Mouse (Mus musculus): ENCODE results near the gene Chn1. TPM values are rescaled to one million over a fixed set of nuclear protein-coding genes. Genes with fewer than 3 reads are reported as not detected.
A peak's percentile ranks its signal among the peaks of the same experiment; 100 is the strongest.

Gene Chn1
- polyA plus RNA-seq, 1 experiment from 2014 or later: 7.6 TPM

DNA sequence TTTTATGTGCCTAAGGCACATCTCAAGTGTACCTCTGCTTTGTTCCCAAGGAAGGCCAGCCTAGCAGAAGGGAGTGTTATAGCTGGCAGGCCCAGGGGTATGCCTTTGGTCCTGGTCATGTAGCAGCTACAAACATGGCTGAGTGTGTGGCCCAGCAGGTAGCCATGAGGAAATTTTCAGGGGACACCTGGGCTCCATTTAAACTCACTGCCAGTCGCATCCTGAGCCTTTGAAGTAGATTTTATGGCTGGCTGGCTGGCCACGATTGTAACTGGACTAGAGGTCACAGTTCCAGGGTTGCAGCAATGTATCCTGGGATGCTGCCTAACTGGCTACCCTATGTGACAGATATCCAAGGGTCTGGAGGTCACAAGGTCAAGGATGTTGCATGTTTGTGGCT lies 174.5 kb downstream of the Chn1 start:
- Histone ChIP-seq H3K4me1 (replicated peaks; ENCODE audit: control insufficient read depth, insufficient read depth, low read length) (0 out of 2 replicates have a peak, but pooled peaks cover 3% of the 10 kb centered on the region), H3K36me3 (ENCODE audit: control insufficient read depth, insufficient read depth, low read length) (no peaks in the 10 kb centered on the region), H3K4me3 (ENCODE audit: low read depth, low read length) (no peak overlapping the region), H3K4me2 (no peak overlapping the region), H3K27me3 (replicated peaks; ENCODE audit: control insufficient read depth, insufficient read depth, low read length) (no peaks in the 10 kb centered on the region), H3K9me3 (ENCODE audit: control insufficient read depth, low read length) (no peaks in the 10 kb centered on the region), H3K9ac (ENCODE audit: low read depth, low read length) (no peak overlapping the region), H3K27ac (ENCODE audit: low read depth, low read length) (no peak overlapping the region)
- DNase-seq (ENCODE audit: low spot score) (no peak), ATAC-seq (replicated peaks; ENCODE audit: low FRiP score) (no peak)
- WGBS: 52% methylated on average over 2 of the region's 2 CpGs

DNA sequence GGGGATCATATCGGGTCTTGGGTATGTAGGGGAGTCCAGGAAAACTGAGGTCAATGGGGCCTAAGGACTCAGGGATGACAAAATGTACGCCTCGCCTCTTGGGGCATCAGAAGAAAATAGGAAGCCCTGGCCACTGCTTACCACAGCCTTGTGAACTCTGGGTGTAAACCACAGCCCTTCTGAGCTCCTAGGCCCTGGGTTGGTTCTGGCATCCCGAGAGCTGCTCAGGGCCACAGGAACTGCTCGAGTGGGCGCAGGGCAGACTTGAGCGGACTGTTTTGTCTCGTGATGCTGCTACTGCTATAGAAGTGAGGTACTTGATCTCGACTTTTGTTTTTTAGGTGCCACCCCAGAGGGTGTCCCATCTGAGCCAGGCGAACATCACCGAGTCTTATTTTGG lies 177.4 kb downstream of the Chn1 start:
- Histone ChIP-seq H3K4me3 (ENCODE audit: low read depth, low read length) (no peak overlapping the region), H3K9ac (ENCODE audit: low read depth, low read length) (no peak overlapping the region), H3K36me3 (ENCODE audit: control insufficient read depth, insufficient read depth, low read length) (no peaks in the 10 kb centered on the region), H3K4me1 (replicated peaks; ENCODE audit: control insufficient read depth, insufficient read depth, low read length) (0 out of 2 replicates have a peak, but pooled peaks cover 3% of the 10 kb centered on the region), H3K27ac (ENCODE audit: low read depth, low read length) (no peak overlapping the region), H3K27me3 (replicated peaks; ENCODE audit: control insufficient read depth, insufficient read depth, low read length) (no peaks in the 10 kb centered on the region), H3K9me3 (ENCODE audit: control insufficient read depth, low read length) (no peaks in the 10 kb centered on the region), H3K4me2 (no peak overlapping the region)
- 79% methylated on average over 11 of the region's 11 CpGs for WGBS
- DNase-seq (ENCODE audit: low spot score) (no peak), ATAC-seq (replicated peaks; ENCODE audit: low FRiP score) (no peak)

- Histone ChIP-seq H3K4me2 (peak overlapping the region; percentile 38), H3K36me3 (ENCODE audit: control insufficient read depth, insufficient read depth, low read length) (no peaks in the 10 kb centered on the region), H3K27ac (ENCODE audit: low read depth, low read length) (no peak overlapping the region), H3K9me3 (ENCODE audit: control insufficient read depth, low read length) (no peaks in the 10 kb centered on the region), H3K4me1 (replicated peaks; ENCODE audit: control insufficient read depth, insufficient read depth, low read length) (0 out of 2 replicates have a peak, but pooled peaks cover 8% of the 10 kb centered on the region), H3K27me3 (replicated peaks; ENCODE audit: control insufficient read depth, insufficient read depth, low read length) (no peaks in the 10 kb centered on the region), H3K9ac (ENCODE audit: low read depth, low read length) (no peak overlapping the region), H3K4me3 (ENCODE audit: low read depth, low read length) (no peak overlapping the region)
- ATAC-seq (replicated peaks; ENCODE audit: low FRiP score) (no peak), DNase-seq (ENCODE audit: low spot score) (no peak)
- WGBS: 13% methylated on average over 9 of the region's 9 CpGs
These were observed 178.4 kb downstream of the Chn1 start for GRCm38 (mm10) chr2:73596786-73597185.

DNA sequence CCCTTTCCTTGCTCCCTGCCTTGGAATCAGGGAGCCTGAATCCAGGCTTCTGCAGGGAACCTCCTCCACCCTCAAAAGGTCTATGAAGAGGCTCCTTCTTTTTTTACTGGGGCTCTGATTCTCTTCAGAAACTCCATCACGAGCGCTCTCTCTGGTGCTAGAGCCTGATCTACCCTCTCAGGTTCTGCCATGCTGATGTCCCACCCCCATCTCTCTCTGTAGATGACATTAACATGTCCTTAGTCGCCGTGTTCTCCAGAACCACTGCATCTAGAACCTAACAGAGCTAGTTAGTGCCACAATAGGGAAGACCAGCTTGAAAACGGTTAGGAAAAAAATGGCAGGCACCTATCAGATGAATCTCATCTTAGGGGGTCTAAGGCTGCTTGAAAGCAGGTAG lies 178.8 kb downstream of the Chn1 start:
- 61% methylated on average over 5 of the region's 5 CpGs for WGBS
- ATAC-seq (replicated peaks; ENCODE audit: low FRiP score) (no peak), DNase-seq (ENCODE audit: low spot score) (no peak)
- Histone ChIP-seq H3K27ac (ENCODE audit: low read depth, low read length) (no peak overlapping the region), H3K9ac (ENCODE audit: low read depth, low read length) (no peak overlapping the region), H3K4me2 (peak overlapping the region; percentile 38), H3K4me1 (replicated peaks; ENCODE audit: control insufficient read depth, insufficient read depth, low read length) (0 out of 2 replicates have a peak, but pooled peaks cover 8% of the 10 kb centered on the region), H3K9me3 (ENCODE audit: control insufficient read depth, low read length) (no peaks in the 10 kb centered on the region), H3K27me3 (replicated peaks; ENCODE audit: control insufficient read depth, insufficient read depth, low read length) (no peaks in the 10 kb centered on the region), H3K36me3 (ENCODE audit: control insufficient read depth, insufficient read depth, low read length) (no peaks in the 10 kb centered on the region), H3K4me3 (ENCODE audit: low read depth, low read length) (no peak overlapping the region)

DNA sequence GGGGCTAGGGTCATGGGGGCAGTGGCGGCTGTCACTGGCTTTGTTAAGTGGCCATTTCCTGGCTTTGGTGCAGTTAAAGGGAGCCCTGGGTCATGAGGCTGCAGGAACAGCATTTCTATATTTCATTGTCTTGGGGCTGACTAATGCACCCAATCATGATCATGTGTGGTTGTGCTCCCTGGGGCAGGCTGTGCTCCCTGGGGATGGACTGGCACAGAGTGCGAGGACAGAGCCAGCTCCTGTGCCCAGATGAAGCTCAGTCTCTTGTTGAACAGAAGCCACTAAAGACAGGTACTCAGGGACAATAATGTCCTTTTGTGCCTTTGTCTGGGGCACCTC lies 182.1 kb downstream of the Chn1 start:
- Histone ChIP-seq H3K27me3 (replicated peaks; ENCODE audit: control insufficient read depth, insufficient read depth, low read length) (no peaks in the 10 kb centered on the region), H3K27ac (ENCODE audit: low read depth, low read length) (no peak overlapping the region), H3K4me2 (no peak overlapping the region), H3K4me3 (ENCODE audit: low read depth, low read length) (no peak overlapping the region), H3K9me3 (ENCODE audit: control insufficient read depth, low read length) (no peaks in the 10 kb centered on the region), H3K9ac (ENCODE audit: low read depth, low read length) (no peak overlapping the region), H3K36me3 (ENCODE audit: control insufficient read depth, insufficient read depth, low read length) (no peaks in the 10 kb centered on the region), H3K4me1 (replicated peaks; ENCODE audit: control insufficient read depth, insufficient read depth, low read length) (peaks cover 8% of the 10 kb centered on the region; the same call in 1 of the 2 replicates)
- DNase-seq (ENCODE audit: low spot score) (no peak), ATAC-seq (replicated peaks; ENCODE audit: low FRiP score) (no peak)
- 55% methylated on average over 2 of the region's 2 CpGs for WGBS

- Histone ChIP-seq H3K4me3 (ENCODE audit: low read depth, low read length) (no peak overlapping the region), H3K4me2 (no peak overlapping the region), H3K9me3 (ENCODE audit: control insufficient read depth, low read length) (no peaks in the 10 kb centered on the region), H3K27ac (ENCODE audit: low read depth, low read length) (no peak overlapping the region), H3K4me1 (replicated peaks; ENCODE audit: control insufficient read depth, insufficient read depth, low read length) (peaks cover 8% of the 10 kb centered on the region; the same call in 1 of the 2 replicates), H3K9ac (ENCODE audit: low read depth, low read length) (no peak overlapping the region), H3K27me3 (replicated peaks; ENCODE audit: control insufficient read depth, insufficient read depth, low read length) (no peaks in the 10 kb centered on the region), H3K36me3 (ENCODE audit: control insufficient read depth, insufficient read depth, low read length) (no peaks in the 10 kb centered on the region)
- 67% methylated on average over 14 of the region's 14 CpGs for WGBS
- no peak for DNase-seq (ENCODE audit: low spot score)
- no peak for ATAC-seq (replicated peaks; ENCODE audit: low FRiP score)
These were observed 182.7 kb downstream of the Chn1 start for GRCm38 (mm10) chr2:73592231-73593100.

DNA sequence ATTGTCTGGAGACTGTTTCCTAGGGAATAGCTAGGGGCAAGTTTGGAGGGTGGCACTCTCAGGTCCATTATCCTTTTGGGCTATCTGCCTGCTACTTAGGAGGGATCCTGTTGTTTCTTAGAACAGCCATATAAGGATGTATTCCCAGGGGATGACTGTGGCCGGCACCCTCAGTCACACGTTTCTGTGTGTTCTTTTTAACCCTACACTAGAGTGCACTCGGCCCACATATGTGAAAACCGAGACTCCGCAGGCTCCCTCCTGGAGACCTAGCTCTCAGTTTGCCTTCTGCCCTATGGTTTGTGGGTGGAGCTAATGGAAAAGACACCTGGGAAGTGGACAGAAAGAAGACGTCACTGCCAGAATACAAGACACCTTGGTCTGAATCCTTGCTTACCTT lies 183.9 kb downstream of the Chn1 start:
- no peak overlapping the region for H3K4me3 ChIP-seq (ENCODE audit: low read depth, low read length)
- no peak for DNase-seq (ENCODE audit: low spot score)
- no peaks in the 10 kb centered on the region for H3K9me3 ChIP-seq (ENCODE audit: control insufficient read depth, low read length)
- H3K9ac ChIP-seq (ENCODE audit: low read depth, low read length): no peak overlapping the region
- H3K27me3 ChIP-seq (replicated peaks; ENCODE audit: control insufficient read depth, insufficient read depth, low read length): no peaks in the 10 kb centered on the region
- no peak overlapping the region for H3K4me2 ChIP-seq
- 58% methylated on average over 6 of the region's 6 CpGs for WGBS
- H3K36me3 ChIP-seq (ENCODE audit: control insufficient read depth, insufficient read depth, low read length): no peaks in the 10 kb centered on the region
- H3K4me1 ChIP-seq (replicated peaks; ENCODE audit: control insufficient read depth, insufficient read depth, low read length): peaks cover 6% of the 10 kb centered on the region; the same call in 1 of the 2 replicates
- H3K27ac ChIP-seq (ENCODE audit: low read depth, low read length): no peak overlapping the region
- no peak for ATAC-seq (replicated peaks; ENCODE audit: low FRiP score)

DNA sequence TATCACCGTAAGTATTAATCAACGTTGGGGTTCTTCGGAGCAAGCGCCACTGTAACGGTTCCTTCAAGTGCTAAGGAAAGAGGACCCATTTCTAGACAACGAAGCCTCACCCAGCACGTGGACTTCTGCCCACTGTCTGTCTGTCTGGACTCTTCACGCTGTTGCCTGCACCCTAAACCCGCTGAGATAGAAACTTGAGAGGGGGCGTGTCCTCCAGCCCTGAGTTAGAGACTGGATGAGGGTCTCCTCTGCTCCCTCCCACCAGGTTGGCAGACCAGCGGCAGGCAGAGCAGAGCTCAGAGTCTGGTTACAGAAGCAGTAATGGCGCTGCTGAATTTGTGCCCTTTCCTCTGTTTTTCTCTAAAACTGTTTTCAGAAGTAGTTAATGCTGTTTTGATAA lies 185.0 kb downstream of the Chn1 start:
- no peak for ATAC-seq (replicated peaks; ENCODE audit: low FRiP score)
- DNase-seq (ENCODE audit: low spot score): no peak
- no peak overlapping the region for H3K27ac ChIP-seq (ENCODE audit: low read depth, low read length)
- H3K36me3 ChIP-seq (ENCODE audit: control insufficient read depth, insufficient read depth, low read length): no peaks in the 10 kb centered on the region
- no peaks in the 10 kb centered on the region for H3K9me3 ChIP-seq (ENCODE audit: control insufficient read depth, low read length)
- H3K27me3 ChIP-seq (replicated peaks; ENCODE audit: control insufficient read depth, insufficient read depth, low read length): no peaks in the 10 kb centered on the region
- H3K9ac ChIP-seq (ENCODE audit: low read depth, low read length): no peak overlapping the region
- H3K4me3 ChIP-seq (ENCODE audit: low read depth, low read length): no peak overlapping the region
- H3K4me1 ChIP-seq (replicated peaks; ENCODE audit: control insufficient read depth, insufficient read depth, low read length): peaks cover 9% of the 10 kb centered on the region
- WGBS: 13% methylated on average over 12 of the region's 12 CpGs
- H3K4me2 ChIP-seq: peak overlapping the region; percentile 39

DNA sequence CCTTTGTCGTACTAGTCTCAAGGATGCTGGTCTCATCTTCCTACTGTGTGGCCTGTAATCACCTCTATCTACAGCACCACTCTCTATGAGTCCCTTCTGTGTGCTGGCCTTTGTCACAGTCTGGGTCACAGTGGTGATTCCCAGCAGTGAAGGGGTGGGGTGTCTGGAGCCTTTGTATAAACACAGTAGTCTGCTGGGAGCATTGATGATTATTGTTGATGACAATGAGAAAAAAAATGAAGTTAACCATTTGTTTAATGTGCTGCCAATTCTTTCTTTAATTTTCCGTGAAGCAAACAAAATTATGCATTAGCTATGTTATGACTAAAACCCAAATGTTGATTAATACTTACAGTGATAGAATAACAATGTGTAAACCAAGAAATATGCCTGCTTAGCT lies 186.2 kb downstream of the Chn1 start:
- Histone ChIP-seq H3K27ac (ENCODE audit: low read depth, low read length) (no peak overlapping the region), H3K4me1 (replicated peaks; ENCODE audit: control insufficient read depth, insufficient read depth, low read length) (peaks cover 10% of the 10 kb centered on the region), H3K4me3 (ENCODE audit: low read depth, low read length) (no peak overlapping the region), H3K9ac (ENCODE audit: low read depth, low read length) (no peak overlapping the region), H3K36me3 (ENCODE audit: control insufficient read depth, insufficient read depth, low read length) (no peaks in the 10 kb centered on the region), H3K27me3 (replicated peaks; ENCODE audit: control insufficient read depth, insufficient read depth, low read length) (no peaks in the 10 kb centered on the region), H3K4me2 (no peak overlapping the region), H3K9me3 (ENCODE audit: control insufficient read depth, low read length) (no peaks in the 10 kb centered on the region)
- no peak for ATAC-seq (replicated peaks; ENCODE audit: low FRiP score)
- WGBS: 70% methylated on average over 2 of the region's 2 CpGs
- DNase-seq (ENCODE audit: low spot score): no peak

All from liver, embryonic 11.5 days (tissue).